Mouse (Mus musculus) adrenal gland, postnatal 4 days (tissue): ENCODE results near the gene Ocel1. TPM values are rescaled to one million over a fixed set of nuclear protein-coding genes. Genes with fewer than 3 reads are reported as not detected.
A peak's percentile ranks its signal among the peaks of the same experiment; 100 is the strongest.

Source experiments
- DNase-seq, 2 experiments: peaks; one replicate each; pipeline ENCODE4 v3.0.0; 2021 to 2022; ENCODE audit warnings: low spot score in 2 of 2, mixed read lengths in 2 of 2
- total RNA-seq, 2 experiments: library from RNA; stranded (reverse); gene quantifications; 2 replicates each; pipeline ENCODE4 v1.2.3; 2021

Ocel1 gene
- total RNA-seq, 2 experiments from 2014 or later = 12.0 to 13.6 TPM

GRCm38 (mm10) chr8:71402446-71402964 is 31.4 kb downstream of the Ocel1 start:
- DNase-seq = no peak

- no peak for DNase-seq
Measured at GRCm38 (mm10) chr8:71403107-71403885, 32.2 kb downstream of the Ocel1 start.

- no peak for DNase-seq
Measured at GRCm38 (mm10) chr8:71404011-71404410, 32.9 kb downstream of the Ocel1 start.

- no peak for DNase-seq
Measured at GRCm38 (mm10) chr8:71404951-71405351, 33.9 kb downstream of the Ocel1 start.

- DNase-seq = peak; percentile 98 to 99
Measured at GRCm38 (mm10) chr8:71405401-71406098, 34.5 kb downstream of the Ocel1 start, which contains the start of gene Ankle1. Gene Ankle1, plus strand, starts transcription at chr8:71406010.

GRCm38 (mm10) chr8:71406099-71407015 is 35.3 kb downstream of the Ocel1 start:
- DNase-seq = peak in 1 of 2 experiments; percentile 60

GRCm38 (mm10) chr8:71407441-71407840 is 36.3 kb downstream of the Ocel1 start:
- DNase-seq = no peak

- no peak for DNase-seq
Measured at GRCm38 (mm10) chr8:71408231-71408630, 37.1 kb downstream of the Ocel1 start.

GRCm38 (mm10) chr8:71411535-71412273 is 40.6 kb downstream of the Ocel1 start:
- no peak for DNase-seq

- DNase-seq = no peak
Measured at GRCm38 (mm10) chr8:71422121-71422520, 51.0 kb downstream of the Ocel1 start.

Other genes starting within 250 kb of the Ocel1 start
- gene Myo9b, start 98.6 kb upstream of the Ocel1 start, total RNA-seq = 10 to 100 TPM; 43.8 to 47.6 TPM
- 10 to 100 TPM; 22.2 to 26.2 TPM for gene Haus8, start 98.4 kb upstream of the Ocel1 start, total RNA-seq
- 100 to 1,000 TPM; 210 to 221 TPM for gene Use1, start 4.5 kb upstream of the Ocel1 start, total RNA-seq
- 10 to 100 TPM; 67.6 to 70.6 TPM for gene Nr2f6, start 10.7 kb downstream of the Ocel1 start, total RNA-seq
- 10 to 100 TPM; 21.6 to 21.8 TPM for gene Ushbp1, start 24.5 kb downstream of the Ocel1 start, total RNA-seq
- 100 to 1,000 TPM; 108 to 109 TPM for gene Babam1, start 25.6 kb downstream of the Ocel1 start, total RNA-seq
- gene Ankle1, start 34.7 kb downstream of the Ocel1 start, total RNA-seq = 10 to 100 TPM; 13.5 to 14.6 TPM
- gene Abhd8, start 92.4 kb downstream of the Ocel1 start, total RNA-seq = 10 to 100 TPM; 58.9 to 65.9 TPM
- gene Mrpl34, start 93.7 kb downstream of the Ocel1 start, total RNA-seq = 10 to 100 TPM; 87.7 to 89.8 TPM
- gene Dda1, start 97.9 kb downstream of the Ocel1 start, total RNA-seq = 10 to 100 TPM; 61.2 to 61.4 TPM
- 10 to 100 TPM; 25.9 to 26.3 TPM for gene Ano8, start 114.7 kb downstream of the Ocel1 start, total RNA-seq
- gene Gtpbp3, start 116.8 kb downstream of the Ocel1 start, total RNA-seq = 10 to 100 TPM; 30.6 to 32.0 TPM
- gene Plvap, start 140.5 kb downstream of the Ocel1 start, total RNA-seq = 100 to 1,000 TPM; 179 to 185 TPM
- under 1 TPM in 1 of 2 experiments, not detected in 1; 0.25 TPM for gene Ccdc194, start 154.4 kb downstream of the Ocel1 start, total RNA-seq
- 10 to 100 TPM; 39.6 to 46.0 TPM for gene Bst2, start 166.2 kb downstream of the Ocel1 start, total RNA-seq
- 10 to 100 TPM; 74.5 to 76.0 TPM for gene Mvb12a, start 171.6 kb downstream of the Ocel1 start, total RNA-seq
- 1 to 10 TPM; 4.4 to 4.5 TPM for gene Tmem221, start 187.6 kb downstream of the Ocel1 start, total RNA-seq
- gene Nxnl1, start 195.3 kb downstream of the Ocel1 start, total RNA-seq = under 1 TPM; 0.25 to 0.65 TPM
- 100 to 1,000 TPM; 110 to 111 TPM for gene Slc27a1, start 197.6 kb downstream of the Ocel1 start, total RNA-seq
- gene Pgls, start 220.9 kb downstream of the Ocel1 start, total RNA-seq = 100 to 1,000 TPM; 136 to 144 TPM
- 1 to 10 TPM; 3.4 to 4.3 TPM for gene Fam129c, start 226.3 kb downstream of the Ocel1 start, total RNA-seq
- 10 to 100 TPM; 74.6 to 78.2 TPM for gene Colgalt1, start 239.7 kb downstream of the Ocel1 start, total RNA-seq